Mouse (Mus musculus) heart, postnatal 0 days (tissue): ENCODE data around the gene Itm2b. TPM values are rescaled to one million over a fixed set of nuclear protein-coding genes. Genes with fewer than 3 reads are reported as not detected.
A peak's percentile ranks its signal among the peaks of the same experiment; 100 is the strongest.

ENCODE experiments used
- ATAC-seq: fragments of 200-750 bp; cut with Nextera tagmentation; 2 replicates; pipeline ENCODE4 v1.8.0; 2017; ENCODE audit warnings: low read depth, moderate number of reproducible peaks, moderate library complexity; ENCODE audit not compliant: insufficient read depth
- DNase-seq: peaks from one replicate; pipeline ENCODE4 v3.0.0-alpha.2; 2016; ENCODE audit warnings: low spot score
- H3K27ac ChIP-seq: fragments of 300-500 bp; sonication (generic); 2 replicates; pipeline ENCODE4 v1.5.1; 2014; ENCODE audit warnings: low read depth, mild to moderate bottlenecking
- H3K27me3 ChIP-seq: fragments of 300-500 bp; sonication (generic); 2 replicates; pipeline ENCODE4 v1.6.1; 2014; ENCODE audit warnings: low read length, mixed read lengths; ENCODE audit not compliant: control insufficient read depth, insufficient read depth
- H3K36me3 ChIP-seq: fragments of 300-500 bp; sonication (generic); replicated peaks from 2 replicates; pipeline ENCODE4 v1.6.1; 2014; ENCODE audit warnings: low read length, mixed read lengths; ENCODE audit not compliant: control insufficient read depth, insufficient read depth
- H3K4me1 ChIP-seq: fragments of 300-500 bp; sonication (generic); 2 replicates; pipeline ENCODE4 v1.6.1; 2014; ENCODE audit warnings: antibody characterized with exemption; ENCODE audit not compliant: control insufficient read depth, insufficient read depth
- H3K4me2 ChIP-seq: fragments of 300-500 bp; sonication (generic); 2 replicates; pipeline ENCODE4 v1.6.1; 2014; ENCODE audit warnings: low read depth, mild to moderate bottlenecking, low read length, moderate library complexity
- H3K4me3 ChIP-seq: fragments of 300-500 bp; sonication (generic); 2 replicates; pipeline ENCODE4 v1.5.1; 2014; ENCODE audit warnings: low read depth, low read length
- H3K9ac ChIP-seq: fragments of 300-500 bp; sonication (generic); replicated peaks from 2 replicates; pipeline ENCODE4 v1.6.1; 2014; ENCODE audit warnings: low read depth, low read length, mixed read lengths
- H3K9me3 ChIP-seq: fragments of 300-500 bp; sonication (generic); replicated peaks from 2 replicates; pipeline ENCODE4 v1.6.1; 2016; ENCODE audit warnings: low read length; ENCODE audit not compliant: control insufficient read depth
- CTCF ChIP-seq: IDR thresholded peaks from 2 replicates; pipeline ENCODE4 v1.5.1; 2016; ENCODE audit warnings: antibody characterized with exemption, control low read depth, low read depth
- EP300 ChIP-seq: IDR thresholded peaks from 2 replicates; pipeline ENCODE4 v1.6.1; 2016; ENCODE audit warnings: antibody characterized with exemption, low read depth
- WGBS: fragments of 180-500 bp; shearing (Covaris S2); extraction: QIAGEN DNeasy Blood & Tissue Kit; methylation state at CpG from one replicate; pipeline ENCODE4 v1.1.7; 2014; 5-methylcytosine and 5-hydroxymethylcytosine counted together
- polyA plus RNA-seq: library from polyadenylated mRNA; unstranded; fragments of >200 nt; fragmentation: Nextera tagmentation; extraction: Ambion mirVana; gene quantifications from 2 replicates; pipeline ENCODE4 v1.2.1, GENCODE M21; 2015
- total RNA-seq: library from RNA; depleted of rRNA; stranded (reverse); fragments of >200 nt; gene quantifications from 2 replicates; pipeline ENCODE4 v1.2.3, GENCODE M21; 2014; ENCODE audit warnings: low replicate concordance

The Itm2b gene
- total and polyA plus RNA-seq, 2 experiments from 2014 or later, result 388 to 907 TPM

DNA sequence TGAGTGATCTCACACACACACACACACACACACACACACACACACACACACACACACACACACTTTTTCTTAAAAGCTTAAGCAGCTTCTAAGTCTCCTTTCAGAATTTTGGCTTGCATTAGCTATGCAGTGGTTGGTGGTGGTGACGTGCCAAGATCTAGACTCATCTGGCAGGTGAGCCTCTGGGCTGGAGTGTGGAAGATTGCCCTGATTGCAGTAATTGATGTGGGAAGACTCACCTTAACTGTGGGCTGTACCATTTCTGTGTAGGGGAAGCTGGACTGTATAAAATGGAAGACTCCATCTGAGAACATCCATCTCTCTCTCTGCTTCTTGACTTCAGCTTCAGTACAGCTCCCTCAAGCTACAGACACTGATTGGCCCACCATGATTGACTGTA, 6.4 kb upstream of the Itm2b start:
- Histone ChIP-seq H3K9ac (no peak overlapping the region), H3K36me3 (no peaks in the 10 kb centered on the region), H3K4me3 (no peak overlapping the region), H3K27ac (no peak overlapping the region), H3K4me2 (no peak overlapping the region), H3K27me3 (no peaks in the 10 kb centered on the region), H3K9me3 (no peaks in the 10 kb centered on the region), H3K4me1 (peaks cover 13% of the 10 kb centered on the region)
- no peak for DNase-seq
- TF ChIP-seq EP300, result no peak
- no peak for TF ChIP-seq CTCF
- no peak for ATAC-seq
- WGBS, result 81% methylated on average over 1 of the region's 1 CpGs

GRCm38 (mm10) chr14:73390196-73390595, 5.1 kb upstream of the Itm2b start:
- Histone ChIP-seq H3K4me1 (peaks cover 22% of the 10 kb centered on the region), H3K27me3 (no peaks in the 10 kb centered on the region), H3K27ac (no peak overlapping the region), H3K4me2 (no peak overlapping the region), H3K9ac (no peak overlapping the region), H3K9me3 (no peaks in the 10 kb centered on the region), H3K4me3 (no peak overlapping the region), H3K36me3 (no peaks in the 10 kb centered on the region)
- TF ChIP-seq CTCF (no peak), EP300 (no peak)
- WGBS, result 86% methylated on average over 2 of the region's 2 CpGs
- DNase-seq (no peak), ATAC-seq (no peak)

DNA sequence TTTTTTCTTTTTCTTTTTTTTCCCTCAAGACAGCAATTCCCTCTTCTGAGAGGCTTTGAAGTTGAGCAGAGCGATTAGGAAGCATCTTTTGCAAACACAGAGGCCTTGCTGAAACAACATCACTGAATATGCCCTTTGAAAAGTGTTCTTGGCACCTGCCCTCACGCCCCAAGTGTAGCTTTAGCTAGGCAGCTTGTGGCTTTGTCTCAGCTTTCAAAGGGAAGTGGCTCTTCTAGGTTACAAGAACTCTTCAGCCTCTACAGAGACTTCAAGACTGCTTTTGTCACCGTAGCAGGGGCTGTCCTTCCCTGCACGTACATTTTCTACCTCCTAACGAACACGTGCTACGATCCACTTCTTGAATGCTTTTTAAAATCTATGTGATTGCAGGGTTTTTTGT, 4.0 kb upstream of the Itm2b start:
- H3K4me2 ChIP-seq, result peak overlapping the region; percentile 26; the same call in 1 of the 2 replicates
- no peaks in the 10 kb centered on the region for H3K27me3 ChIP-seq
- H3K9me3 ChIP-seq, result no peaks in the 10 kb centered on the region
- ATAC-seq (no peak), DNase-seq (no peak)
- WGBS, result 63% methylated on average over 7 of the region's 7 CpGs
- no peak overlapping the region for H3K4me3 ChIP-seq
- TF ChIP-seq EP300 (no peak), CTCF (no peak)
- H3K27ac ChIP-seq, result peak overlapping the region; percentile 88
- no peak overlapping the region for H3K9ac ChIP-seq
- no peaks in the 10 kb centered on the region for H3K36me3 ChIP-seq
- H3K4me1 ChIP-seq, result peaks cover 22% of the 10 kb centered on the region

GRCm38 (mm10) chr14:73388546-73388945, 3.5 kb upstream of the Itm2b start:
- no peaks in the 10 kb centered on the region for H3K27me3 ChIP-seq
- peak; percentile 69 for ATAC-seq
- DNase-seq, result peak; percentile 94
- no peak overlapping the region for H3K9ac ChIP-seq
- H3K27ac ChIP-seq, result peak overlapping the region; percentile 88
- H3K36me3 ChIP-seq, result no peaks in the 10 kb centered on the region
- TF ChIP-seq EP300 (peak; percentile 79; the same call in 1 of the 2 replicates), CTCF (no peak)
- 13% methylated on average over 7 of the region's 7 CpGs for WGBS
- H3K4me3 ChIP-seq, result no peak overlapping the region
- peak overlapping the region; percentile 26; the same call in 1 of the 2 replicates for H3K4me2 ChIP-seq
- peaks cover 24% of the 10 kb centered on the region for H3K4me1 ChIP-seq
- no peaks in the 10 kb centered on the region for H3K9me3 ChIP-seq

DNA sequence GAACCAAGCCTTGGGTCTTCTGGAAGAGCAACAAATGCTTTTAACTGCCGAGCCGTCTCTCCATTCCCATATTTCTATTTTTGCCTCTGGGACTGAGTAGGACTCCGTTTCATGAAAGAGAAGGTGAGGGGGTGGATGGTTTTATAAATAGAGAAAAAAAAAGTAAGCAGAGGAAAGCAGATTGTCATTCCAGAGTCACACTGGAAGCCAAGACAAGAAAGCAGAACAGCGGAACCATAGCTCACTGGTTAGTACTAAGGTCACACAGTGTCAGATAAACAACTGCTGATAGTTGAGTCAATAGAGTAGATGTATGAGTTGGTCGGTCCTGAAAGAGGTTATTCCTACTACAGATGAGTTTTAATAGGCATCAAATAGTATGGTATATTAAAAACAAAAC, 1.4 kb upstream of the Itm2b start:
- no peaks in the 10 kb centered on the region for H3K27me3 ChIP-seq
- ATAC-seq (no peak), DNase-seq (peak; percentile 62)
- no peak overlapping the region for H3K4me3 ChIP-seq
- no peak overlapping the region for H3K9ac ChIP-seq
- 0 out of 2 replicates have a peak, but pooled peaks cover 4% of the 10 kb centered on the region for H3K36me3 ChIP-seq
- no peaks in the 10 kb centered on the region for H3K9me3 ChIP-seq
- WGBS, result 21% methylated on average over 5 of the region's 5 CpGs
- TF ChIP-seq EP300 (no peak), CTCF (no peak)
- peak overlapping the region; percentile 99; the same call in 1 of the 2 replicates for H3K27ac ChIP-seq
- H3K4me2 ChIP-seq, result no peak overlapping the region
- H3K4me1 ChIP-seq, result peaks cover 43% of the 10 kb centered on the region

DNA sequence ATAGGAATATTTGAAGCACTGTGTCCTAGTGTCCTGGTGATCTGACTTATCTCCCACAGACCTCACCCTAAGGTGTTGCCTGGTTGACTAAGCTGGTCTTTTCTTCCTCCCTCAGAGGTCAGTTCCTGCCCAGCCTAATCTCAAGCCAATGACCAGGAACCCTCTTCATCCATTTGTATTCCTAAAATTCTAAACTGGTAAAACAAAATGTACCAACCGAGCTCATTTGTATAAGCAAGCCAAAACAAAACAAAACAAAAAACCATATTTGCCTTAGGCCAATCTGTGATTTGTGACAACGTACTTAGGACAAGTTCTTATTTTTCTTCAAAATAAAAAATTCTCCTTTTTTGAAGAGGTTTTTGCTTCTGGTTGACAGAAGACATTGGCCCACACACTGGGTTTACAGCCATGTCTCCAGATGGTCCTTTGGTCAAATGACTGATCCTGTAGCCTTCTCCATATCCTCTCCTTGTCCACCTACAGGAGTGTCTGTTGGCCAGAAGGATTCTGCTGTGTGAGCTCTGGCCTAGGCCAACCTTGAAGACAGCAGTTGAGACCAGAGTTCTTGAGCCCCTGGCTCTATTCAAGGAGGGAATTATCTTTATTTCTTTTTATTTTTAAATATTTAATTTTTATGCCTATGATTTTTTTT, 758 bp upstream of the Itm2b start:
- Histone ChIP-seq H3K27ac (peak overlapping the region; percentile 99), H3K4me2 (peak overlapping the region; percentile 74), H3K27me3 (no peaks in the 10 kb centered on the region), H3K9me3 (no peaks in the 10 kb centered on the region), H3K4me3 (peak overlapping the region; percentile 100; the same call in 1 of the 2 replicates), H3K9ac (0 out of 2 replicates have a peak overlapping the region, but pooled peaks have one; percentile 100), H3K36me3 (0 out of 2 replicates have a peak, but pooled peaks cover 5% of the 10 kb centered on the region), H3K4me1 (peaks cover 49% of the 10 kb centered on the region)
- no peak for TF ChIP-seq EP300
- no peak for ATAC-seq
- 82% methylated on average over 2 of the region's 2 CpGs for WGBS
- DNase-seq, result no peak
